Mouse (Mus musculus) lung, adult 2 months (tissue): ENCODE results near the gene Leng1. TPM values are rescaled to one million over a fixed set of nuclear protein-coding genes. Genes with fewer than 3 reads are reported as not detected.

Experiments used
- DNase-seq: peaks from one replicate; pipeline ENCODE4 v3.0.0; 2022
- H3K4me1 ChIP-seq: fragments of 200-500 bp; 2 replicates; pipeline ENCODE4 v1.6.1; 2011; ENCODE audit warnings: low read length; ENCODE audit not compliant: control insufficient read depth, insufficient read depth
- H3K4me3 ChIP-seq: fragments of 200-500 bp; replicated peaks from 2 replicates; pipeline ENCODE3; 2011; ENCODE audit warnings: low read depth, mild to moderate bottlenecking, control low read depth, low read length; ENCODE audit errors: extremely low read depth
- CTCF ChIP-seq: fragments of 200-500 bp; IDR thresholded peaks from 2 replicates; pipeline ENCODE4 v1.5.1; 2011; ENCODE audit warnings: mild to moderate bottlenecking, low read length, control low read depth; ENCODE audit not compliant: insufficient read depth
- POLR2A ChIP-seq: fragments of 200-500 bp; IDR thresholded peaks from 2 replicates; pipeline ENCODE4 v1.6.1; 2011; ENCODE audit warnings: low read depth, mild to moderate bottlenecking, control low read depth, low read length, borderline replicate concordance; ENCODE audit errors: extremely low read depth
- WGBS: fragments of 180-500 bp; shearing (Covaris S2); methylation state at CpG from one replicate; pipeline ENCODE4 v1.1.7; 2018; 5-methylcytosine and 5-hydroxymethylcytosine counted together
- polyA plus RNA-seq: library from polyadenylated mRNA; depleted of rRNA; stranded (reverse); fragments of >200 nt; gene quantifications from 2 replicates; pipeline ENCODE4 v1.2.3, GENCODE M21; 2012

Leng1 gene
- polyA plus RNA-seq, 1 experiment: 3.8 TPM

DNA sequence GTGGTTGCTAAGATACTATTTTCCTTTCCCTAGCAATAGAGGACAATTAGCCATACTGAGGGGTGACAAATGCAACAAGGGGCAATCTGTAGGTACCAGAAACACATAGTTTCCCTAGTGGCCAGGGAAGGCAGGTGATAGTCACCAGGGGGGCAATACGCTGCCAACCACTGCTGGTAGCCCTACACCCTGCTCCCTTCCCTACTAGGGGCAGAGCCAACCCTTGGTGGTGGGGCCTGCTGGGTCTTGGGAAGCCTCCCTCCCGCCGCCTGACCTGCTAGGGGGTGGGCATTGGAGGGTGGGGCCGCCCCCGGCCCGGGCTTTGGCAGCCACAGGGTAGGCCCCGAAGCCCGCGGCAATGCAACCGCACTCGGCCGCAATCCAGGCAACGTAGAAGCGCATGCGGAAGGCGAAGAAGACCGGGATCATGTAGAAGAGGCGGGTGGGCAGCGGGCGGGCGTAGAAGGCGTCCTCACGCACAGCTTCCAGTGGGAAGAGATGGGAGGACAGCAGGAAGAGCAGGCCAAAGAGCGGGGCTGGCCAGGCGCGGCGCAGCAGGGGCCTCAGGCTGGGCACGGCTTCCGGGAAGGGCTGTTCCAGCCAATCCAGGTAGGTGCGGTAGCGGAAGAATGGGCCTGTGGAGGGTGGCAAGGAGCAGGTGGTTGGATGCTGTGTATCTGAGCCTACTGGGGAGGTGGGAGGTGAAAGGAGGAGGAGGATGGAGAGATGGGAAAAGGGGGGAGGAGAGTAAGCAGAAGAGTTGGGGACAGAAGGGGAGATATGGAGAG is 20.0 kb upstream of the Leng1 start:
- Histone ChIP-seq H3K4me3 (no peak overlapping the region), H3K4me1 (no peaks in the 10 kb centered on the region)
- TF ChIP-seq CTCF (no peak), POLR2A (no peak)
- WGBS: 88% methylated on average over 31 of the region's 31 CpGs
- no peak for DNase-seq

DNA sequence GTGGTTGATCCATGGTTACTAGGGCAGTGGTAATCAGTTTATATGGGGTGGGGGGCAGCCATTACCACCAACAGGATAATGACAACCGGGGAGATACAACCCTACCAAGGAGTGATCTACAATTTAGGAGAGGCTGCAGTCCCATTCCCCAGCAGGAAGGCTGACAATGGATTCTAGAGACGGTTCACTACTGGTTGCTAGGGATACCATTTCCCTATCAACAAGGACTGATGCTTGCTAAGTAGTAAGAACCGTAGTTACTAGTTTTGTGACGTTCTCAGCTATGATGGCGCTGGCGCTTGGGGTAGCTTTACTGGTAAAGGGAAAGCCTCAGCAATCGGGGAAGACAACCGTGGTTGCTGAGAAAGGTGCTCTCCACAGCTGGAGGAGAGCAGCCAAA is 19.1 kb upstream of the Leng1 start:
- 84% methylated on average over 8 of the region's 8 CpGs for WGBS

DNA sequence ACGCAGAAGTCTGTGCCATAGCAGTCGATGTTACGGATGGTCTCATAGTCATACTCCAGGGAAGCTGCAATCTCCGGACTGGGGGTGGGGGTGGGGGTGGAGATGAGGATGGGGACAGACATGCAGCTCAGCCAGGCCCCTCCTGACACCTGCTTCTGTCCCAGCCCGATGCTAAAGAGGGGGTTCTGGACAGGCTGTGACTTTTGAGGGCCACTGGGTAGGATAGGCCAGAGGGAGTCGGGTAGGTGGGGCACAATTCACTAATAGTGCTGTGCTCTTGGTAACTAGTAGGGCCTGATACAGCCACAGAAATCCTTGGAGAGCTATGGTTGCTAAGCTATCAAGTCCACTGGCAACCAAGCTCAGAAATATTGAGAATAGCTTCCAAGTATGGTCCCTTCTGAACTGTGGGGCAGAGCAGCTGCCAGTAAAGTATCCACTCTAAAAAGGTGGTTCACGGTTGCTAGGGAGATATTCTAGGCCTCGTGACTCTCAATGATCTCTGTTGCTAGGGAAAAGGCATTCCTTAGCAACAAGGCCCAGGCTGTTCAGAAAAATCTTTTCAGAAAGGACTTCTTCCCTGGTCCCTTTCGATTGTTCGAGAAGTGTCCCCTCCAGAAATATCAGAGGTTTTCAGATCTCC is 18.4 kb upstream of the Leng1 start:
- Histone ChIP-seq H3K4me1 (no peaks in the 10 kb centered on the region), H3K4me3 (no peak overlapping the region)
- 78% methylated on average over 10 of the region's 10 CpGs for WGBS
- DNase-seq: no peak
- no peak for TF ChIP-seq CTCF
- TF ChIP-seq POLR2A: no peak

More for the DNA sequence above, 19.1 kb upstream of the Leng1 start:
- no peaks in the 10 kb centered on the region for H3K4me1 ChIP-seq
- no peak overlapping the region for H3K4me3 ChIP-seq
- no peak for DNase-seq
- TF ChIP-seq CTCF: no peak
- TF ChIP-seq POLR2A: no peak

DNA sequence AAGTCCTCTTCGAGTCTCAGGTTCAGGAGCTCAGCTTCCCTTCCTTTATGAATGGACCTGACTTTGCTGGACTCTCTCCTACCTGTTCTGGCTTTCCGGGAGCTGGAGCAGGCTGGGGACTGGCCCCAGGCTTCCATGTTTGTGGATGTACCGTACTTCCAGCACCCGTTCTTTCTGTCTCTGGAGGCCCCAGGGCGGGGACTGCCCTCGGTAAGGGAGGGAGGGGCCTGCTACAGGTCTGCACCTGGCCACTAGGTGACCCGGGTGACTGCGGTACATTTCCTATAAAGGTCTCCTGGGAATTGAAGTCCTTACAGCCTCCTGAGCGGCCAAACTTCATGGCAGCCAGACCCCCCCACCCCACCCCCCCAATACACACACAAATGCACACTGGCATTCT is 11.7 kb upstream of the Leng1 start, which contains the start of gene Tmc4:
Gene Tmc4 (minus strand): TSS at position 212 of the 400 bp plus-strand sequence.
- peak within 1 kb of the TSS; percentile 65 for H3K4me3 ChIP-seq
- WGBS: 52% methylated on average over 9 of the region's 9 CpGs
- peak; percentile 59 for DNase-seq
- no peaks in the 10 kb centered on the region for H3K4me1 ChIP-seq
- TF ChIP-seq CTCF (no peak), POLR2A (0 out of 2 replicates have a peak, but pooled peaks have one; percentile 12)

DNA sequence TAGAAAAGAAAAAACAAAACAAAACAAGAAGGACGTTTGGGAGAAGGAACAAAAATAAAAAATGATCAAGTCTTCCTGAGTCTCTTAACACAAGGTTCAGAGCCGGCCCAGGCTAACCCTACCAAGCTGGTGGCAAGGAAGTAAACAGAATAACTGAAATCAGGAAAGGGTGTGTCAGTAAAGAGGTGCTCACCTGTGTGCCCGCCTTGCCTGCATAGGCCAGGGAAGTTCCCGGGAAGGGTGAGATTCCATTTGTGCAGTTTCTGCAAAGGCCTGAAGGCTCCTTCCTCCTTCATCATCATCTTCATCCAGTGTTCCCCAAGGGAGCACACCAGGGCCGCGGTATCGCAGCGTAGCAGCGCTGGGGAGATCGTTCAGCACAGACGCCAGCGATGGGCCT is 10.7 kb upstream of the Leng1 start:
- TF ChIP-seq POLR2A: no peak
- no peak for TF ChIP-seq CTCF
- H3K4me3 ChIP-seq: no peak overlapping the region
- WGBS: 70% methylated on average over 12 of the region's 12 CpGs
- no peak for DNase-seq
- no peaks in the 10 kb centered on the region for H3K4me1 ChIP-seq

DNA sequence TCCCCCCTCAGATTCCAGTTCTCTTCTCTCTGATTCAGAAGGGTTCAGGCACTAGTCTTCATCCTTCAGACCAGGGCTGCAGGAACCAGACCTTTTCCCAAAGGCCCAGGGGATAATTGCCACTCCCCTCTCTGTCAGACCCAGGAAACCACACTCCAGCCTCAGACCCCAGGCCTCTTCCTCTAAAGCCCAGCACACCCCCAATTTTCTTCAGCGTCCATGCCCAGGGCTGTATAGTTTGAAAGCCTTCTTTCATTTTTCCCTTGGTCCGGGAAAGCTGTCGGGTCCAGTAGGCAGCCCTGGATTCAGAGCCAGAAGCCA is 9.5 kb upstream of the Leng1 start:
- TF ChIP-seq CTCF: no peak
- no peak for TF ChIP-seq POLR2A
- Histone ChIP-seq H3K4me1 (no peaks in the 10 kb centered on the region), H3K4me3 (no peak overlapping the region)
- no peak for DNase-seq
- 85% methylated on average over 3 of the region's 3 CpGs for WGBS

DNA sequence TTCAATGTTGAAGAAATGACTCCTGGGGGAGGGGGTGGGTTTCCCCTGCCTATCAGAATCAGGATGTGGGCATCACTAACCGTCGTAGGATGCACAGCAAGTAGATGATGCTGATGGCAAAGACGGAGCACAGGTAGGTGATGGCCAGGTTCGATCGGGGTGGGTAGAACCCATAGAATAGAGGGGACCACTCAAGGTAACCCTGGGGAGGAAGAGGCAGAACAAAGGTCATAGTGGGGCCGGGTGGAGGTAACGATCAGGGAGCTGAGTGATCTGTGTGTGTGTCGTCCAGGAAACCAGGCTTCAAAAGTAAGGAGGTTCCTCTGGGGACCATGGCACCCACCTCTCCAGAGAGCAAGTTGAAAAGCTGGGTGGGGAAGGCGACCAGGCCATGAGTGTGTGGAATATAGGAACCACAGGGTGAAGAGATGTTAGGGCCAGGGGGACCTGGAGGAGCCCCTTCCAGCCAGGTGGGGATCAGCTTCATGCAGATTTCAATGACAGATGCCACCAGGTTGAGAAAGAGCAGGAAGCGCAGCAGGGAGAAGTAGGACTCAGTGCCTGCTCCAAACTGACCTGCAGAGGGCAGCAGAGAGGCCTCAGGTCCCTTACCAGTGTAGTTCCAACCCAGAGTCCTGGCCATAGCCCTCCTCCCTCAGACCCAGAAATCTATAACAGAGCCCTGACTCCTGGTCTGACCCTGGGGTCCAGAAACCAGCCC is 9.0 kb upstream of the Leng1 start:
- DNase-seq: peak; percentile 76
- Histone ChIP-seq H3K4me3 (no peak overlapping the region), H3K4me1 (no peaks in the 10 kb centered on the region)
- TF ChIP-seq POLR2A (no peak), CTCF (peak; percentile 99)
- WGBS: 68% methylated on average over 10 of the region's 10 CpGs

DNA sequence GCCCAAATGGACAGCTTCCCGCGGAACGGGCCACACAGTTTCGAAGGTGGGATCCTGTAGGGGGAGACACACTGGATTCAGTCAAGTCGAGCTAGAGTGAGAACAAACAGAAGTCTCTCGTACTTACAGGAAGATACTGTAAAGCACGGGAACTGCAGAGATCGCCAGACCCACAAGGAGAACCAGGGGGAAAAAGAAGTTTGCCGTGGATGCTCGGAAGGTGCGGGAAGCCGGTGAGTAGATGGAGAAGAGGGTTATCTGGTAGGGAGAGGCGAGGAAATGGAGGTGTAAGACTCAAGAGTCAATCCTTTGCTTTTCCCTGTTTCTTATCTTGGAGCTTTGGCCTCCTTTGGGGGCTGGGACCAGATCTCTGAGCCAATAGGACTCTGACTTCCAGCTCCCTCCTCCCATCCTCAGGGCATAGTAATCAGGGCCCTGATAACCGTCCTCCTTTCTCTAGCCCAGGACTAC is 1.3 kb upstream of the Leng1 start:
- peak; percentile 17 for DNase-seq
- WGBS: 29% methylated on average over 14 of the region's 14 CpGs
- Histone ChIP-seq H3K4me1 (peaks cover 8% of the 10 kb centered on the region), H3K4me3 (no peak overlapping the region)
- TF ChIP-seq CTCF (no peak), POLR2A (no peak)

DNA sequence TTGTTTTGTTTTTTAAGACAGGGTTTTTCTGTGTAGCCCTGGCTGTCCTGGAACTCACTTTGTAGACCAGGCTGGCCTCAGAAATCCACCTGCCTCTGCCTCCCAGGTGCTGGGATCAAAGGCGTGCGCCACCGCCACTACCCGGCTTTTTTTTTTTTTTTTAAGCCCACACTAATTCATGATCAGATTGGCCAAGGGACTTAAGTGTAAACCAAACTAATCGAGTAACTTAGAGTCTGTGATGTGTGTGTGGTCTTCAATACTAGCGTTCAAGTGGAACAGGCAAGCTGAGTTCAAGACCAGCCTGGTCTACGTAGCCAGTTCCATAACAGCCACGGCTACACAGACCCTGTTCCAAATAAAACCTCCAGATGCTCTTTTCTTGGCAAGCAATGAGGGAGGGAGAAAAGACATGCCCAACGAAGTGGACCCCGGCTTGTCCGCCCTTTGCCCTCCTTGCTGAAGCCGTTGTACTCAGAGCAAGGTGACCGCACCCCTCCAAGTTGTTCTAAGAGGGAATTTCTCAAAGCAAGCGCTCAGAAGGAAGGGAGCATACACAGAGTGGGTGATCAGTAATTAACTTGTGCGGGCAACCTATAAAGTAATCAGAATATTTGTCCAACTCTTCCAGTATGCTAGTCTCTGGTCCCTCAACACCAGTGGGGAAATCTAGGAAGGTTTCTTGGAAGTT is 971 bp downstream of the Leng1 start:
- Histone ChIP-seq H3K4me3 (peak overlapping the region; percentile 89), H3K4me1 (peaks cover 8% of the 10 kb centered on the region)
- no peak for DNase-seq
- WGBS: 20% methylated on average over 15 of the region's 15 CpGs
- TF ChIP-seq POLR2A (no peak), CTCF (no peak)
